Mouse (Mus musculus): ENCODE measurements at regions not wholly inside any gene's neighbourhood (a gene's known extent, or its start where the extent isn't known, plus 50 kb on each side); places are given as distances from the start of the nearest gene placed in this dataset.
A peak's percentile ranks its signal among the peaks of the same experiment; 100 is the strongest.

DNA sequence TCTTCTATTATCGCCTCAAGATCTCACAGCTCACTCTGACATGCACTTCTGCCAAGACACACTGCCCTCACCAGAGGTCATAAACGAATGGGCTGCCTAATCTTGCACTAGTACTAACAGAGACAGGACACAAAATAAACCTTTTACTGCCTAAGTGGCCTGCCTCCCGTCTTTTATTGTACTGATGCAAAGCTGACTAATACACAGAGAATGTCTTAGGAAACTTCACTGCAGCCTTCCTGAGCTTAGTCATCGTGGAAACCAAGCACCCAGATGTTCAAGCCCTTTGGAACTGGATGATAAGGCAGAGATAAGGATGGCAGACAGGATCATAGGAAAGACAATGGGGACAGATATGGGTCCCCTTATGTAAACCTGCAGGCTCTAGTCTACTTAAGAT is 57.3 kb upstream of the Pcgf5 start:
- WGBS, result 73% methylated on average over 4 of the region's 4 CpGs
- Histone ChIP-seq H3K4me2 (no peak overlapping the region), H3K9ac (no peak overlapping the region), H3K9me3 (no peaks in the 10 kb centered on the region), H3K27me3 (replicated peaks) (no peaks in the 10 kb centered on the region), H3K4me1 (no peaks in the 10 kb centered on the region), H3K4me3 (no peak overlapping the region), H3K36me3 (replicated peaks) (no peaks in the 10 kb centered on the region), H3K27ac (no peak overlapping the region)
- no peak for ATAC-seq (replicated peaks)

DNA sequence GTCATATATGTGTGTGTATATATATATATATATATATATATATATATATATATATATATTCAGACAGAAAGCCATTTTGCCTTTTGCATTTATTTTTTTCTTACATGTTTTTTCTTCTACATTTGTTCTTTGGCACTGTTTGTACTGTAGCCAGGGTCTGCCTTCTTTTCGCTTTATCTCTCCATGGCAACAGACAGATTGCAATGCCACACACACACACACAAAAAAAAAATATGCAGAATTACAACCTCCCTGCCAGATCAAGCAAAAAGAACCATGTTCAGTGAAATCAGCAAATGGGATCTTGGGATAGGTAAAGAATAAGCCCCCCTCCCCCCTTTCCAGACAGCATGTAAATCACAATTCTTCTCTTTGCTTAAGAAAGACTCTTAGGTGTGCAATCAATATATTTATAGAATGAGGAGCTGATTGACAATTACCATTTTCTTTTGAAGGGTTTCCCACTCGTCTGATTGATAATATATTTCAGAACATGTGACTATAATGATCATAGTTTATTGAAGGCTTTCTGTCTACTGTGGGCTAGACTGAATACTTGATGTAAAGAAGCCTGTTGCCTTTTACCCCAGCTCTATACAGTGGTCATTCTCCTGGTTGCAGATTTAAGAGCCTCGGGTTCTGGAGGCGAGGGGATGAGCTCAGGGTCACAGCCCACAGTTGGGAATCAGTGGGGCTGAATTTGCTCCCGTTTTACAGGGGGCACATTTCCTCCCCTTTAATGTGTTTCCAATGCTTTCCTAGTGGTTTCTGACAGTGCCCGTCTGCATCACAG is 54.7 kb upstream of the Pcgf5 start:
- WGBS, result 64% methylated on average over 6 of the region's 6 CpGs

More for the DNA sequence above, 54.7 kb upstream of the Pcgf5 start:
- Histone ChIP-seq H3K27ac (0 out of 2 replicates have a peak overlapping the region, but pooled peaks have one; percentile 25), H3K27me3 (replicated peaks) (no peaks in the 10 kb centered on the region), H3K4me3 (no peak overlapping the region), H3K9ac (no peak overlapping the region), H3K9me3 (no peaks in the 10 kb centered on the region), H3K36me3 (replicated peaks) (no peaks in the 10 kb centered on the region), H3K4me1 (no peaks in the 10 kb centered on the region), H3K4me2 (no peak overlapping the region)
- ATAC-seq (replicated peaks), result peak; percentile 70

Data from midbrain, embryonic 15.5 days (tissue).